ENCODE assay signal across 23 mouse cellular contexts in genomic region chr13:29474301-29474700, GRCm38 (mm10).
DNase-seq lines count a peak whose midpoint lies in the region; ATAC-seq and TF ChIP-seq lines count a peak whose summit lies in the region.
"Had no signal": no experiment of that assay in that cellular context is flagged by ENCODE, and none has a peak within 500 bp of the region (broad histone marks: within the 10 kb centered on the region; RNA-seq: fewer than 3 reads in every experiment).

No protein-coding gene starts in this region.

- H3K27ac ChIP-seq in embryonic facial prominence, embryonic 14.5 days (replicated peaks; ENCODE audit: low read depth, low read length): no peak overlapping the region
- H3K27ac ChIP-seq in embryonic facial prominence, embryonic 10.5 days (replicated peaks): no peak overlapping the region
- H3K27ac ChIP-seq in embryonic fibroblast, embryonic 13.5 days (ENCODE audit: insufficient read depth, low read length): peak overlapping the region; percentile 38; the same call in 1 of the 2 replicates
- no peak overlapping the region for H3K27ac ChIP-seq in midbrain, embryonic 13.5 days
- H3K27ac ChIP-seq: embryonic facial prominence, embryonic 12.5 days; forebrain, embryonic 10.5 days; heart, embryonic 13.5 days; hindbrain, embryonic 15.5 days had no signal

- no peak overlapping the region for H3K9ac ChIP-seq in embryonic facial prominence, embryonic 14.5 days (ENCODE audit: low read depth, low read length)
- no peak overlapping the region for H3K9ac ChIP-seq in midbrain, embryonic 13.5 days (replicated peaks)
- H3K9ac ChIP-seq: embryonic facial prominence, embryonic 12.5 days; heart, embryonic 13.5 days; hindbrain, embryonic 15.5 days had no signal

- 79% methylated on average over 9 of the region's 9 CpGs for WGBS in embryonic facial prominence, embryonic 14.5 days
- 95% methylated on average over 9 of the region's 9 CpGs for WGBS in embryonic facial prominence, embryonic 10.5 days
- WGBS in midbrain, embryonic 13.5 days: 95% methylated on average over 9 of the region's 9 CpGs

- TF ChIP-seq CTCF in embryonic fibroblast, embryonic 13.5 days (IDR thresholded peaks at IDR 0.05; ENCODE audit: borderline replicate concordance, insufficient read depth, low read length): no peak

- peak; percentile 27 for DNase-seq in embryonic facial prominence, embryonic 14.5 days (ENCODE audit: low spot score)
- no peak for DNase-seq in embryonic facial prominence, embryonic 10.5 days (ENCODE audit: low spot score)
- peak; percentile 16 to 27 for DNase-seq in cerebellum, adult 18-20 months
- DNase-seq in cerebellum, postnatal 10 days: peak; percentile 14 to 26
- no peak for DNase-seq in lung, postnatal 36 days
- DNase-seq: adrenal gland, adult 8-10 months; adrenal gland, postnatal 36 days; embryo, embryonic 11 days; gastrocnemius, postnatal 10 days; heart, postnatal 36 days; kidney, adult 8-10 months had no signal

- ATAC-seq in embryonic facial prominence, embryonic 14.5 days (ENCODE audit: low read depth): no peak
- ATAC-seq in midbrain, embryonic 13.5 days: no peak
- ATAC-seq in frontal cortex, adult (ENCODE audit: low TSS enrichment): no peak
- ATAC-seq: activated CD4-positive, CD25-positive, alpha-beta regulatory T cell, adult 4 months; forebrain, embryonic 14.5 days; intestine, embryonic 16.5 days; Patski had no signal

- H3K27me3 ChIP-seq in embryonic facial prominence, embryonic 14.5 days (replicated peaks; ENCODE audit: control insufficient read depth, insufficient read depth, low read length): no peaks in the 10 kb centered on the region
- H3K27me3 ChIP-seq in embryonic facial prominence, embryonic 10.5 days (replicated peaks; ENCODE audit: low read depth, poor library complexity, severe bottlenecking): no peaks in the 10 kb centered on the region
- no peaks in the 10 kb centered on the region for H3K27me3 ChIP-seq in midbrain, embryonic 13.5 days
- H3K27me3 ChIP-seq: CH12.LX; embryonic facial prominence, embryonic 12.5 days; heart, embryonic 13.5 days; hindbrain, embryonic 15.5 days; Patski had no signal

- no peaks in the 10 kb centered on the region; the same call in 1 of the 2 replicates for H3K4me1 ChIP-seq in embryonic facial prominence, embryonic 14.5 days (ENCODE audit: control insufficient read depth, insufficient read depth, low read length)
- H3K4me1 ChIP-seq in embryonic facial prominence, embryonic 10.5 days: 0 out of 2 replicates have a peak, but pooled peaks cover 2% of the 10 kb centered on the region
- H3K4me1 ChIP-seq in embryonic fibroblast, embryonic 13.5 days (ENCODE audit: control insufficient read depth, insufficient read depth, low read length): no peaks in the 10 kb centered on the region
- H3K4me1 ChIP-seq in midbrain, embryonic 13.5 days (replicated peaks): no peaks in the 10 kb centered on the region
- H3K4me1 ChIP-seq: forebrain, embryonic 10.5 days; hindbrain, embryonic 15.5 days had no signal

- no peak overlapping the region for H3K4me2 ChIP-seq in embryonic facial prominence, embryonic 14.5 days (ENCODE audit: low read depth, low read length)
- no peak overlapping the region for H3K4me2 ChIP-seq in midbrain, embryonic 13.5 days (replicated peaks)
- H3K4me2 ChIP-seq: embryonic facial prominence, embryonic 12.5 days; heart, embryonic 13.5 days; hindbrain, embryonic 15.5 days had no signal

- no peaks in the 10 kb centered on the region for H3K36me3 ChIP-seq in embryonic facial prominence, embryonic 14.5 days (ENCODE audit: control insufficient read depth, insufficient read depth, low read length)
- no peaks in the 10 kb centered on the region; the same call in 1 of the 2 replicates for H3K36me3 ChIP-seq in embryonic facial prominence, embryonic 10.5 days (replicated peaks)
- no peaks in the 10 kb centered on the region for H3K36me3 ChIP-seq in midbrain, embryonic 13.5 days
- H3K36me3 ChIP-seq: embryonic facial prominence, embryonic 12.5 days; forebrain, embryonic 10.5 days; hindbrain, embryonic 15.5 days had no signal

- H3K4me3 ChIP-seq in embryonic facial prominence, embryonic 14.5 days (ENCODE audit: low read depth, low read length): no peak overlapping the region
- no peak overlapping the region for H3K4me3 ChIP-seq in embryonic facial prominence, embryonic 10.5 days
- no peak overlapping the region for H3K4me3 ChIP-seq in embryonic fibroblast, embryonic 13.5 days (ENCODE audit: insufficient read depth, low read length)
- no peak overlapping the region for H3K4me3 ChIP-seq in midbrain, embryonic 13.5 days (replicated peaks)
- H3K4me3 ChIP-seq: embryonic facial prominence, embryonic 12.5 days; forebrain, embryonic 10.5 days; heart, embryonic 13.5 days; hindbrain, embryonic 15.5 days had no signal

- no peaks in the 10 kb centered on the region for H3K9me3 ChIP-seq in embryonic facial prominence, embryonic 14.5 days (ENCODE audit: control insufficient read depth, low read length)
- H3K9me3 ChIP-seq in embryonic facial prominence, embryonic 10.5 days: no peaks in the 10 kb centered on the region
- no peaks in the 10 kb centered on the region for H3K9me3 ChIP-seq in midbrain, embryonic 13.5 days
- H3K9me3 ChIP-seq: embryonic facial prominence, embryonic 12.5 days; forebrain, embryonic 10.5 days; heart, embryonic 13.5 days; hindbrain, embryonic 15.5 days had no signal

- no peak for TF ChIP-seq POLR2A in embryonic fibroblast, embryonic 13.5 days (IDR thresholded peaks at IDR 0.05; ENCODE audit: low read depth, low read length)

Comparison
In these comparisons a context has a peak if more than half of its experiments do, and no peak if none do; other contexts are left out.
1. DNase-seq: peak in embryonic facial prominence, embryonic 14.5 days (single experiment), cerebellum, adult 18-20 months (2 of 2) and cerebellum, postnatal 10 days (2 of 2); none in embryonic facial prominence, embryonic 10.5 days (single experiment) and lung, postnatal 36 days (single experiment).